Mouse (Mus musculus): ENCODE results near the gene Kcnab1.

The Kcnab1 gene

GRCm38 (mm10) chr3:65204356-65205075, 95.3 kb downstream of the Kcnab1 start:
- DNase-seq (ENCODE audit: low spot score in 2 of 2) = no peak

GRCm38 (mm10) chr3:65205539-65206020, 96.4 kb downstream of the Kcnab1 start:
- DNase-seq (ENCODE audit: low spot score in 2 of 2) = no peak

GRCm38 (mm10) chr3:65213725-65214124, 104.5 kb downstream of the Kcnab1 start:
- no peak for DNase-seq (ENCODE audit: low spot score in 2 of 2)

- no peak for DNase-seq (ENCODE audit: low spot score in 2 of 2)
Measured at GRCm38 (mm10) chr3:65214635-65215034, 105.5 kb downstream of the Kcnab1 start.

- no peak for DNase-seq (ENCODE audit: low spot score in 2 of 2)
Measured at GRCm38 (mm10) chr3:65217673-65218579, 108.7 kb downstream of the Kcnab1 start.

GRCm38 (mm10) chr3:65220287-65220686, 111.1 kb downstream of the Kcnab1 start:
- no peak for DNase-seq (ENCODE audit: low spot score in 2 of 2)

- DNase-seq (ENCODE audit: low spot score in 2 of 2) = no peak
Measured at GRCm38 (mm10) chr3:65223635-65224034, 114.5 kb downstream of the Kcnab1 start.

GRCm38 (mm10) chr3:65230978-65231377, 121.8 kb downstream of the Kcnab1 start:
- no peak for DNase-seq (ENCODE audit: low spot score in 2 of 2)

- no peak for DNase-seq (ENCODE audit: low spot score in 2 of 2)
Measured at GRCm38 (mm10) chr3:65231419-65232090, 122.4 kb downstream of the Kcnab1 start.

- DNase-seq (ENCODE audit: low spot score in 2 of 2) = no peak
Measured at GRCm38 (mm10) chr3:65249023-65249422, 139.8 kb downstream of the Kcnab1 start.

GRCm38 (mm10) chr3:65260521-65260920, 151.3 kb downstream of the Kcnab1 start:
- no peak for DNase-seq (ENCODE audit: low spot score in 2 of 2)

GRCm38 (mm10) chr3:65262506-65263422, 153.6 kb downstream of the Kcnab1 start:
- DNase-seq (ENCODE audit: low spot score in 2 of 2) = no peak

- DNase-seq (ENCODE audit: low spot score in 2 of 2) = no peak
Measured at GRCm38 (mm10) chr3:65273317-65273716, 164.1 kb downstream of the Kcnab1 start.

- no peak for DNase-seq (ENCODE audit: low spot score in 2 of 2)
Measured at GRCm38 (mm10) chr3:65277777-65278176, 168.6 kb downstream of the Kcnab1 start.

- no peak for DNase-seq (ENCODE audit: low spot score in 2 of 2)
Measured at GRCm38 (mm10) chr3:65283366-65283765, 174.2 kb downstream of the Kcnab1 start.

- no peak for DNase-seq (ENCODE audit: low spot score in 2 of 2)
Measured at GRCm38 (mm10) chr3:65288994-65289393, 179.8 kb downstream of the Kcnab1 start.

GRCm38 (mm10) chr3:65296996-65297395, 187.8 kb downstream of the Kcnab1 start:
- no peak for DNase-seq (ENCODE audit: low spot score in 2 of 2)

GRCm38 (mm10) chr3:65299205-65299604, 190.0 kb downstream of the Kcnab1 start:
- DNase-seq (ENCODE audit: low spot score in 2 of 2) = no peak

GRCm38 (mm10) chr3:65301531-65301930, 192.3 kb downstream of the Kcnab1 start:
- no peak for DNase-seq (ENCODE audit: low spot score in 2 of 2)

- no peak for DNase-seq (ENCODE audit: low spot score in 2 of 2)
Measured at GRCm38 (mm10) chr3:65302559-65302958, 193.4 kb downstream of the Kcnab1 start.

GRCm38 (mm10) chr3:65315837-65316236, 206.7 kb downstream of the Kcnab1 start:
- no peak for DNase-seq (ENCODE audit: low spot score in 2 of 2)

Measured in frontal cortex, postnatal 14 days (tissue).